Mouse (Mus musculus): ENCODE measurements at regions not wholly inside any gene's neighbourhood (a gene's known extent, or its start where the extent isn't known, plus 50 kb on each side); places are given as distances from the start of the nearest gene placed in this dataset.

DNA sequence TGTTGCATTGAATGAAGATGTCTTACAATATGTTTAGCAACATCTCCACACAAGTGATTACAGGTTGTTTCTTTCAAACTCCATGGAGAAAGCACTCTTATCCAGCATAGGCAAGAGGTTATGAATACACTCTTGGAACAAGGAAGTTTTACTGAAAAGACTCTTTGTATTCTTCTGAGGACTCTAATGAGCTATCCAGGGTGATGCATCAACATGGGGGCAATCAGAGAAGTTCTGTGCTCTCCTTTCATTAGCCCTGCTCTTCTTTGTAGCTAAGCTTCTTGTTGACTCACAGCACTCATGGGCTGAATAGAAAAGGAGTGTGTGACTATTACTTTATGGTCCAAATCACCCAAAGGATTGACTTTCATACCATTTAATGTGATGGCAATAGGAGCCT lies 242.6 kb upstream of the Tmem161b start:
- no peak overlapping the region for H3K27ac ChIP-seq (ENCODE audit: low read depth)
- H3K9ac ChIP-seq (replicated peaks; ENCODE audit: low read depth, low read length): no peak overlapping the region
- no peaks in the 10 kb centered on the region for H3K9me3 ChIP-seq (replicated peaks; ENCODE audit: control insufficient read depth, low read length)
- no peaks in the 10 kb centered on the region for H3K27me3 ChIP-seq (ENCODE audit: control insufficient read depth, insufficient read depth, low read length)
- no peaks in the 10 kb centered on the region for H3K36me3 ChIP-seq (replicated peaks; ENCODE audit: control insufficient read depth, insufficient read depth, low read length)
- H3K4me3 ChIP-seq (ENCODE audit: low read depth, low read length): no peak overlapping the region
- H3K4me2 ChIP-seq (ENCODE audit: low read depth, low read length): no peak overlapping the region
- DNase-seq (ENCODE audit: low spot score) (no peak), ATAC-seq (ENCODE audit: insufficient read depth, low read depth) (no peak)
- no peak for TF ChIP-seq EP300 (IDR thresholded peaks at IDR 0.05; ENCODE audit: low read depth)
- TF ChIP-seq CTCF (IDR thresholded peaks at IDR 0.05; ENCODE audit: low read depth): no peak
- H3K4me1 ChIP-seq (ENCODE audit: control insufficient read depth, insufficient read depth): no peaks in the 10 kb centered on the region

DNA sequence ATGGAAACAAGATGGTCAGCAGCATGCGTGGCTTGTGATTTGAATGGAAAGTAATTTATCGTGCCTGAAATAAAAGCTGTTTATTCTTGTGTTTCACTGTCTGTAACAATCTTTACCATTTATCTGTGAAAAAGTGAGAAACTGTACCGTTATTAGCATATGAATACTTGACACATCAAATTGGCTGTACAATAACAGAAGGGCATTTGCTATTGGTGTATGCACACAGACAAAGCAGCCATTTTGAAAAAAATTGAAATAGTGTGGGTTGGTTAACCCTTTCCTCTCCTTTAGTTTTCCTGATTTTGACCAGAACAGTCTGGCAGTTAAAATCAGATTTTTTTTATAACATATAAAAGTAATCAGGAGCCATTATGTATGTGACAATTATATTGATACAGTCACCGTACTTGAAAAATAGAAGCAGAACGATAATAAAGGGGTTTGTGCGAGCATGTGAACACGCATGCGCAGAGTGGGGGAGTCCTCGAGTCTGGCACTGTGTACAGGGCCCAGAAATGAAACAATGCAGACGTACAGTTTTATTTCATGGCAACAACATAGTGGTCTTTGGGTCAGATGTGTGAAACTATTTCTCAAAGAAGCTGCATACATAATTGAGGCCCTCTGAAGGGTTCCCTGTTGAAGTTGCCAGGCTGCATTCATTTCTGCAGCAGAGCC lies 237.3 kb upstream of the Tmem161b start:
- Histone ChIP-seq H3K4me1 (ENCODE audit: control insufficient read depth, insufficient read depth) (no peaks in the 10 kb centered on the region), H3K36me3 (replicated peaks; ENCODE audit: control insufficient read depth, insufficient read depth, low read length) (no peaks in the 10 kb centered on the region), H3K4me3 (ENCODE audit: low read depth, low read length) (no peak overlapping the region), H3K27me3 (ENCODE audit: control insufficient read depth, insufficient read depth, low read length) (no peaks in the 10 kb centered on the region), H3K9me3 (replicated peaks; ENCODE audit: control insufficient read depth, low read length) (no peaks in the 10 kb centered on the region), H3K9ac (replicated peaks; ENCODE audit: low read depth, low read length) (no peak overlapping the region), H3K27ac (ENCODE audit: low read depth) (no peak overlapping the region), H3K4me2 (ENCODE audit: low read depth, low read length) (no peak overlapping the region)
- ATAC-seq (ENCODE audit: insufficient read depth, low read depth) (no peak), DNase-seq (ENCODE audit: low spot score) (no peak)
- WGBS: 82% methylated on average over 10 of the region's 10 CpGs
- no peak for TF ChIP-seq CTCF (IDR thresholded peaks at IDR 0.05; ENCODE audit: low read depth)
- no peak for TF ChIP-seq EP300 (IDR thresholded peaks at IDR 0.05; ENCODE audit: low read depth)

DNA sequence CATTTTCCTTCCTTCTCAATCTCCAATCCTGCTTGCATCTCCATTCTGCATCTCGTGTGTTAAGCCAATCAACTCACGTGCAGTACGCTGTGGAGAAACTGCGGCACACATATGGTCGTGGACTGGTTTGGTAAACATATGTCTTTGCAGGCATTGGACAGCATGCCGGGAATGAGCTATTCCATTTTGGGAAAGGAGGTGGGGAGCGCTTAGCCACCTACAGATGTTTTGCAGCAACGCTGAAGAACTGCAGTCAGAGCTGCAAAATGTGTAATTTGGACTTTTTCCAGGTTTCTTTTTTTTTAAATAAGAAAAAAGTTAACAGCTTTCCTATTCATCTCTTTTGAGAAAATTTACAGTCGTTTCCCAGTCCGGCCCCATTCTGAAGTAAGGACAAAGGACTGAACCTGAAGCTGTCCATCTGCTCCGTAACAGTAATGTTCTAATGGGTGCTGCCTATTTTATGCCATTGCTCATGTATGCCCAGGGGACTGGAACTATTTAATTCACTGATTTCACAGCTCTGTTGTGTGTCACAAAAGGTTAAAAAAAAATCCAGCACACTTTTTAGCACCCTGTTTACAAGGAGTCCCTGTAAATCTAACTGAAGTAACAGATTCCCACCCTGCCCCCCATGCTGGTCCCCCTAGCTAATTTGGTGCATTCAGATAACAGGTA lies 234.2 kb upstream of the Tmem161b start:
- H3K27ac ChIP-seq (ENCODE audit: low read depth): no peak overlapping the region
- TF ChIP-seq CTCF (IDR thresholded peaks at IDR 0.05; ENCODE audit: low read depth): no peak
- no peak for TF ChIP-seq EP300 (IDR thresholded peaks at IDR 0.05; ENCODE audit: low read depth)
- DNase-seq (ENCODE audit: low spot score) (no peak), ATAC-seq (ENCODE audit: insufficient read depth, low read depth) (no peak)
- H3K27me3 ChIP-seq (ENCODE audit: control insufficient read depth, insufficient read depth, low read length): no peaks in the 10 kb centered on the region
- WGBS: 63% methylated on average over 11 of the region's 11 CpGs
- H3K4me2 ChIP-seq (ENCODE audit: low read depth, low read length): no peak overlapping the region
- no peaks in the 10 kb centered on the region for H3K9me3 ChIP-seq (replicated peaks; ENCODE audit: control insufficient read depth, low read length)
- no peak overlapping the region for H3K4me3 ChIP-seq (ENCODE audit: low read depth, low read length)
- no peaks in the 10 kb centered on the region for H3K36me3 ChIP-seq (replicated peaks; ENCODE audit: control insufficient read depth, insufficient read depth, low read length)
- H3K4me1 ChIP-seq (ENCODE audit: control insufficient read depth, insufficient read depth): no peaks in the 10 kb centered on the region
- no peak overlapping the region for H3K9ac ChIP-seq (replicated peaks; ENCODE audit: low read depth, low read length)

DNA sequence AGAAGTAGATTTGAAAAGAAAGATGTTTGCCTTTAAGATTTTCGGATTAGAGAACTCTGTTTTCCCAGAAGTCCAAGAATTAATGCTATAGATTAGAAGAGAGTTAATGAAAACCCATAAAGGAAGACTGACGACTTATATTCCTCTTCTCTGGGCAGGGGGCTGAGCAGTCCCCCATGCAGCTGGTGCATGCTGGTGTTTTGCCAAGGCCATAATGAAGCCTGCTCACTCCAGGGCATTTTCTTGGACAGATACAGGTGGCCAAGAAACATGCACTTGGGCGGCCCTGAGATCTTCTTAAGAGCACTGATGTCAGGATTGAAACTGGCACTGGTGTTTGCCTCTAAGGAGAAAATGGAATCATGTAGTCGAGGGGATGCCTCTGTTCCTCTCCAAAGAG lies 233.6 kb upstream of the Tmem161b start:
- no peak overlapping the region for H3K27ac ChIP-seq (ENCODE audit: low read depth)
- WGBS: 61% methylated on average over 4 of the region's 4 CpGs
- TF ChIP-seq CTCF (IDR thresholded peaks at IDR 0.05; ENCODE audit: low read depth) (no peak), EP300 (IDR thresholded peaks at IDR 0.05; ENCODE audit: low read depth) (no peak)

DNA sequence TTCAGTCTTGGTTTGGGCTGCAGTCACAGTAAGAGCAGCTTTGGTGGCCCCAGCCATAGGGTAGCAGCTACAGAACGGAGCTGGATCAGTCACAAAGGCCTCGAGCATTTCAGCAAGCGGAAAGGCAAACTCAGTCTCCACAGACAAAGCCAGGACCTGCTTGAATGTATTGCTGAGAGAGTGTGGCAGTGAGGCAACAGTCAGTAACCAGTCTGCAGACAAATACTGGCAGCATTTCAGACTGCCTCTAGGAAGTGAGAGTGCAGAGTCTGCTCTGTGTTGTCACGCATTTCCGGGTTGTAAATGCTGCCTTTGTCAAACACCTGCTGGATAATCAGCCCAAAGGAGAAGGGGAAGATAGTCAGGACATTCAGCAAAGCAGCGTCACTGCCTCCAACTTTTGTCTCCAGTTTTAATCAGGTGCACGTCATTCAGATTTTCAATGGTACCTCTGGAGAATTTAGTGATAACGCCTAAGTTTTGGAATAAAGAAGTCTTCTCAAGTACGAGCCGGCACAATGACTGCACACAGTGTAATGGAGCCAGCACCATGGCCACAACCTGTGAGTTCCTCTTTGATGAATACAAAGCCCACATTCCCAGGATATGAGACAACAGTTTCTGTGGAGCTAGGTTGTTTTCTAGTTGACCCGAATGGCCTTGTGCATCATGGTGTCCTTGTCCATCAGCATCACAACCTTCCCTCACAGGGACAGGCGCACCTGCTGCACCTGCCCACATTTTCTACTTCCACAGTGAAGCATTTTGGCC lies 224.3 kb upstream of the Tmem161b start:
- DNase-seq (ENCODE audit: low spot score) (no peak), ATAC-seq (ENCODE audit: insufficient read depth, low read depth) (no peak)
- no peak overlapping the region for H3K9ac ChIP-seq (replicated peaks; ENCODE audit: low read depth, low read length)
- no peak for TF ChIP-seq EP300 (IDR thresholded peaks at IDR 0.05; ENCODE audit: low read depth)
- no peak for TF ChIP-seq CTCF (IDR thresholded peaks at IDR 0.05; ENCODE audit: low read depth)
- no peak overlapping the region for H3K4me2 ChIP-seq (ENCODE audit: low read depth, low read length)
- WGBS: 59% methylated on average over 12 of the region's 12 CpGs
- no peak overlapping the region for H3K27ac ChIP-seq (ENCODE audit: low read depth)
- H3K4me3 ChIP-seq (ENCODE audit: low read depth, low read length): no peak overlapping the region
- no peaks in the 10 kb centered on the region for H3K36me3 ChIP-seq (replicated peaks; ENCODE audit: control insufficient read depth, insufficient read depth, low read length)
- H3K9me3 ChIP-seq (replicated peaks; ENCODE audit: control insufficient read depth, low read length): no peaks in the 10 kb centered on the region
- H3K27me3 ChIP-seq (ENCODE audit: control insufficient read depth, insufficient read depth, low read length): no peaks in the 10 kb centered on the region
- no peaks in the 10 kb centered on the region for H3K4me1 ChIP-seq (ENCODE audit: control insufficient read depth, insufficient read depth)

More for the DNA sequence above, 233.6 kb upstream of the Tmem161b start:
- DNase-seq (ENCODE audit: low spot score): no peak
- no peaks in the 10 kb centered on the region for H3K36me3 ChIP-seq (replicated peaks; ENCODE audit: control insufficient read depth, insufficient read depth, low read length)
- no peak overlapping the region for H3K4me3 ChIP-seq (ENCODE audit: low read depth, low read length)
- H3K9me3 ChIP-seq (replicated peaks; ENCODE audit: control insufficient read depth, low read length): no peaks in the 10 kb centered on the region
- ATAC-seq (ENCODE audit: insufficient read depth, low read depth): no peak
- H3K9ac ChIP-seq (replicated peaks; ENCODE audit: low read depth, low read length): no peak overlapping the region
- H3K4me1 ChIP-seq (ENCODE audit: control insufficient read depth, insufficient read depth): no peaks in the 10 kb centered on the region
- no peaks in the 10 kb centered on the region for H3K27me3 ChIP-seq (ENCODE audit: control insufficient read depth, insufficient read depth, low read length)
- H3K4me2 ChIP-seq (ENCODE audit: low read depth, low read length): no peak overlapping the region

All from heart, postnatal 0 days (tissue).